Mouse (Mus musculus) mouse embryonic stem cell (cell line): ENCODE measurements around the gene Slc25a12.
"Not testable (repeated sequence)": the region's sequence is repeated elsewhere in the genome, so short reads cannot be mapped to it uniquely, and the experiment has no call there.

Experiments used
- in situ Hi-C, 2 experiments: fragments of 300-500 bp; cut with MboI; formaldehyde crosslinking; loops; 1 replicate in 1 of 2; 3 replicates in 1 of 2; pipeline ENCODE4 v1.14.3; 2019 to 2020; ENCODE audit warnings: low sequenced_read_pairs in 2 of 2, low pct_unique_long_range_greater_than_20kb in 1 of 2, mixed read lengths in 1 of 2; ENCODE audit not compliant: unreplicated experiment in 1 of 2

Slc25a12 gene

DNA sequence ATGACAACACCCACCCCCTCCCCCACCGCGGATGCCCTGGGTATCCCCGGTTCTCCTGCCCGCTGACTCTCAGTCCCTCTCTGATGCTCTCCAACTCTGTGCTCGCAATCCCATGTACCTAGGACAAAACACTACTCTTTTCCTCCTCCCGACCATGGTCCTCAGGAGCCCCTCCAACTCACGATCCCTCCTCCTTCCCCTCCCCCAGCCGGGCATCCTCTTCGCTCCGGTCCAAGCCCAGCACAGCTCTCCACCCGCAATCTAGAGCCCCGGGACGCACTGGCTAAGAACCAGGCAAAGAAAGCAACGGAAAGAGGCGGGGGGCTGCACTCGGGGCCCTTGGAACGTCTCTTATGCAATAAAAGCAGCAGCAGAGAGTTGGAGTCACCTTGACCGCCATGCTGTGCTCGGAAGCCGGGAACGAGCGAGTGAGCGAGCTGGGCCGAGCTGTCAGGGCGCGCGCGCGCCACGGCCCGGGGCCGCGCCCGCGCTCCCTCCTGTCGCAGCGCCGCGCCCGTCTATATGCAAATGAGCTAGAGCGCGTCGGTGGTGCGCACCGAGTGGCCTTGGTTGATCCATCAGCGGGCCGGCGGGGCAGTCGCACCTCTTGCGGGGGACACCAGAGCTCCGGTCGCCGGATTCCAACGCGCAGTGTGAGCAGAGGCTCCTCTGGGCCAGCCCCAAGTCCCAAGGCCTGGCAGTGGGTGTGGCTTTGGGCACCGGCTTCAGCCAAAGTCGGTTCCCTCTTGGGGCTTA, at the start of gene Slc25a12:
Gene Slc25a12, minus strand, starts transcription at position 625 of the 756 bp plus-strand sequence.
- in situ Hi-C loops, result no loop called here

- in situ Hi-C loops, result no loop called here
Measured at GRCm38 (mm10) chr2:71405613-71406012, 38.1 kb upstream of the Slc25a12 start.

- in situ Hi-C loops, result loop anchor here in 1 of 2 experiments (5.0 kb wide), 1 partner anchor 37 kb away; no protein-coding TSS in a partner anchor
Measured at GRCm38 (mm10) chr2:71389864-71390263, 22.3 kb upstream of the Slc25a12 start.

- in situ Hi-C loops, result no loop called here
Measured at GRCm38 (mm10) chr2:71388951-71389763, 21.6 kb upstream of the Slc25a12 start, which contains the start of gene Hat1. TSS of gene Hat1 (plus strand) at chr2:71388958.

DNA sequence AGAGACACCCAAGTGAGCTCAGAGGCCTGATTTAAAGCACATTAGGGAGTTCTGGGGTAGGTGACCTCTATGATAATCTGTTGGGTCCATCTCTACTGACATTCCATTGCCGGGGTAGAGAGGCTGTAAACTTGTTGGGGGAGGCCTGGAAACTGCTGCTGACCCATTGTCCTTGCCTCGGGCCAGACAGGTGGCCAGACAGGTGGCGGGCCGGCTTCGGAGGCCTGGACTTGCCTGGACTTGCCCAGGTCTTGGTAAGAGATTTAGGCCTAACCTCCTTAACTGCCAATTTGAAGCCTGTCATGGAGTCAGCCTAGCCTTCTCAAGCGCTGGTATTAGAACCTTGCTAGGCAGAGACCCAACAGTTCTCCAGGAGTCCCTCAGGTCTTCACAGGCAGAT, 20.2 kb upstream of the Slc25a12 start:
- in situ Hi-C loops, result no loop called here

GRCm38 (mm10) chr2:71383890-71384289, 16.3 kb upstream of the Slc25a12 start:
- in situ Hi-C loops, result no loop called here

- in situ Hi-C loops, result no loop called here
Measured at GRCm38 (mm10) chr2:71381962-71382361, 14.4 kb upstream of the Slc25a12 start.

DNA sequence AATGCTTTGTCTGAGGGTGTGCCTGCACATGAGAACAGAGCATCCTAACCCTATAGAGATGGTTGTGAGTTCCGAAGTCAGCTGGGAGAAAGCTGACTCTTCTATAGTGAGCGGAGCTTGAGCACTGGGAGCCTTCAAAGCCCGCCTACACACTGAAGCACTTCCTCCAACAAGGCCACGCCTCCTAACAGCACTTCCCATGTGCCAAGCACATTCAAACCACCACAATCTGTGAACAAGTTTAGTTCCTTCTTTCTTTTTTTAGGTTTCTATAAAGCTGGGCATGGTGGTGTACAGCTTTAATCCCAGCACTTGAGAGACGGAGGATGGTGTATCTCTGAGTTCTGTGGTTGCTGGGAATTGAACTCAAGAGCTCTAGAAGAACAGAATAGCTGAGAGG, 9.9 kb upstream of the Slc25a12 start:
- in situ Hi-C loops, result no loop called here

GRCm38 (mm10) chr2:71376433-71376906, 8.9 kb upstream of the Slc25a12 start:
- in situ Hi-C loops, result no loop called here

DNA sequence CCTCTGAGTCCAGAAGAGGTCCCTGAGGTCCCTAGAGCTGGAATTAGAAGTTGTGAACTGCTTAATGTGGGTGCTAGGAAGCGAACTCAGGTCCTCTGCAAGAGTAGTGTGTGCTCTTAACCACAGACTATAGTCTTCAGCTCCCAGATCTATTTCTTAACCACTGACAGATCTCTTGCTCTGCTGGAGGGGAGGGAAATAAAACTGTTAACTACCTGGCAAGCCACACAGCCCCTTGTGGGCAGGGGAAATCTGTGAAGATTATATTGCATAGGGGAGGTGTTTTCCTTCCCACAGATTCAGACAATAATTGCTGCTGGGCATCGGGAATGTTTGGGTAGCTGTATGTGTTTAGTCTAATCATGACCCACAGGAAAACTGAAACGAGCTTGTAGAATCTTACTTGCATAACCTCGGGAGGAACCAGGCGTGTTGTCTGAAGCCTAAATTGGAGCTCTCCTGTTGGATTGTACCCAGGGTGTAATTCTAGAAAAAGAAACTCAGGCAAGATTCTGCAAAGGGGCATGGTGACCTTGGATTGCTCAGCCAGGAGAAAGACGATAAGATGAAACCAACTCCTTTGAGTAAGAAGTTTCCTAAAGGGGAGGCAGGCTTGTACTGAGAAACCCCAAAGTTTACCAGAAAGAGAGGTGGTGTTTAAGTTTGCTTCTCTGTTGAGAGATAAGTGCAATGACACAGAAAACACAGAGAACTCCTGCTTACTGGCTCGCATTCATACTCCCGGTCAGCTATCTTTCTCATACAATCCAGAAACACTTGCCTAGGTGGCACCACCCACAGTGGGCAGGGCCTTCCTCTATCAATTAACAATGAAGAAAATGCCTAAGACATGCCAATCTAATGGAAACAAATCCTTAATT, 7.0 kb upstream of the Slc25a12 start:
- in situ Hi-C loops, result no loop called here

- in situ Hi-C loops, result not testable (repeated sequence)
Measured at GRCm38 (mm10) chr2:71372261-71372660, 4.7 kb upstream of the Slc25a12 start.

- in situ Hi-C loops, result no loop called here
Measured at GRCm38 (mm10) chr2:71371790-71372189, 4.2 kb upstream of the Slc25a12 start.

DNA sequence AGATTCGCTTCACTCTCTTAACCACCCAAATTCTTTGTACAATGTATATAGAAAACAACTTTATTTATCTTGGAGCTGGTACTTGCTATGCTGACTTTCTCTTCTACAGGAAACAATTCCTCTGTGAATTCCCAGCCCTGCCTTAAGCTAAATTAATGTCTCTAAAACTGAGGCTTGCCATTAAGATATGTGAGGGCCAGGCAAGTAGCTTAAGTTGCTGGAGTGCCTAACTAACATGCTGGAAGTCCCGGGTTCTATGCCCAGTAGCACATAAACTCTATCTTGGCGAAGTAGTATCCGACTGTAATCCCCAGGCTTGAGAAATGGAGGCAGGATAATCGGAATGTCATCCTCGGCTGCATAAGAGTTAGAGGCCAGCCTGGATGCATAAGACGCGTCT, 537 bp upstream of the Slc25a12 start:
- in situ Hi-C loops, result no loop called here

- in situ Hi-C loops, result no loop called here
Measured at GRCm38 (mm10) chr2:71366618-71367124, 878 bp downstream of the Slc25a12 start.

DNA sequence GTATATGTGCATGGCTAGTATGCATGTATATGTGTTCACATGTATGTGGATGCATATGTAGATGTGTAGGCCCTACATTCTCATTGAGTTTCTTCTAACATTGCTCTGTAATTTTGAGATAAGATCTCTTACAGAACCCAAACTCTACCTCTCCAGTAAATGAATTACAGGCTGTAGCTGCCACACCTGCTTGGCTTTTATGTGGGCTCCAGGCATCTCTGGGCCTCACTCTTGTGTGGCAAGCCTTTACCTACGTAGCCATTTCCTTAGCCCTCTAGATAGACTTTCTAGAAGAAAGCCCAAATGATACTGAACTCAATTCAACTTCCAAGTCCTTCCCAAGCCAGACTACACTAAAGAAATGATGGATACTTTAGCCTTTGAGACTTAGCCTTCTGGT, 7.4 kb downstream of the Slc25a12 start:
- in situ Hi-C loops, result no loop called here

- in situ Hi-C loops, result no loop called here
Measured at GRCm38 (mm10) chr2:71358347-71358746, 9.2 kb downstream of the Slc25a12 start.

GRCm38 (mm10) chr2:71354055-71354425, 13.5 kb downstream of the Slc25a12 start:
- in situ Hi-C loops, result no loop called here

GRCm38 (mm10) chr2:71353306-71354054, 14.1 kb downstream of the Slc25a12 start:
- in situ Hi-C loops, result no loop called here
